Mouse (Mus musculus) spleen, adult 2 months (tissue): ENCODE data around the gene Mob3a.

ENCODE experiments used
- CTCF ChIP-seq: fragments of 200-500 bp; IDR thresholded peaks from 2 replicates; pipeline ENCODE4 v1.5.1; 2011; ENCODE audit warnings: mild to moderate bottlenecking, inconsistent platforms; ENCODE audit not compliant: insufficient read depth, insufficient read length, insufficient replicate concordance; ENCODE audit errors: extremely low read depth
- POLR2A ChIP-seq: fragments of 200-500 bp; IDR thresholded peaks from 2 replicates; pipeline ENCODE4 v1.6.1; 2011; ENCODE audit warnings: low read depth, low read length, inconsistent platforms

- TF ChIP-seq CTCF: no peak
- no peak for TF ChIP-seq POLR2A
Observed at GRCm38 (mm10) chr10:80650392-80650791, 51.4 kb downstream of the Mob3a start.
